Mouse (Mus musculus) ovary, postnatal 36 days (tissue): ENCODE measurements at regions not wholly inside any gene's neighbourhood (a gene's known extent, or its start where the extent isn't known, plus 50 kb on each side); places are given as distances from the start of the nearest gene placed in this dataset.

ENCODE experiments used
- DNase-seq: peaks from one replicate; pipeline ENCODE4 v3.0.0; 2022; ENCODE audit warnings: low spot score, mixed read lengths

DNA sequence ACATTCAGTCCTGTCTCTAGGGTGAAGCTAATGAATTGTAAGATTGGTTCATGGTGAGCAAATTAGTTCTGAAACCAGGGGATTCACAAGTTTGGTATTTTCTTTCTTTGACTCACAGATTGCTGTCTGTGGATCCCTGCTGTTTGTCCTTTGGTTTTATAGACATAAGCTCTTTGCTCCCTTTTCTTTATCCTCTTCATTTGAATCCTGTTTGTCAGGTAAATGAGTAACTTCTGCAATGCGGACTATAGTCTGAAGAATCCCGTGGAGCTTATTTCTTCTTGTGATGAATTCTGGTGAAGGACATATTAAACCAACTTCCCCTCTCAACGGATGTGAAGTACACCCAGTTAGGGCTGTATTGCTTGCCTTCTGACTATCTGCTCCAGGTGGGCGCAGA, 69.6 kb upstream of the Fndc3a start:
- no peak for DNase-seq

DNA sequence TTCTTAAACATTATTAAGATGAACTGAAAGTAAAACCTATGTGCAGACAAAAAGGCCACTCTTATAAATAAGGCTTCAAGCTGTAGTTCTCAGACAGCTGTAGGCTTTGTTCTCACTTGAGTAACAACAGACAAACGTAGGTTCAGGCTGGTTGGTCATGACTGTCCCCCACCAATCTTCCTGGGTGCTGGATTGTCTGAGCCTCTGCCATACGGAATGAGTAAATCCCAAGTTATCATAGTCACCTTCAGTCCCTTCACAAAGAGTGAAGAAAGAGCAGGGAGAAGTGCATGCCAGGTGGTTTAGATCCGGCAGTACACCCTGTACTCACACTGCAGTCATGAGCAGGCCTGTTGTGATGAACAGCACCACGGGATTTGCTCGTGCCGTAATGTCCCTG, 69.0 kb upstream of the Fndc3a start:
- DNase-seq, result no peak

DNA sequence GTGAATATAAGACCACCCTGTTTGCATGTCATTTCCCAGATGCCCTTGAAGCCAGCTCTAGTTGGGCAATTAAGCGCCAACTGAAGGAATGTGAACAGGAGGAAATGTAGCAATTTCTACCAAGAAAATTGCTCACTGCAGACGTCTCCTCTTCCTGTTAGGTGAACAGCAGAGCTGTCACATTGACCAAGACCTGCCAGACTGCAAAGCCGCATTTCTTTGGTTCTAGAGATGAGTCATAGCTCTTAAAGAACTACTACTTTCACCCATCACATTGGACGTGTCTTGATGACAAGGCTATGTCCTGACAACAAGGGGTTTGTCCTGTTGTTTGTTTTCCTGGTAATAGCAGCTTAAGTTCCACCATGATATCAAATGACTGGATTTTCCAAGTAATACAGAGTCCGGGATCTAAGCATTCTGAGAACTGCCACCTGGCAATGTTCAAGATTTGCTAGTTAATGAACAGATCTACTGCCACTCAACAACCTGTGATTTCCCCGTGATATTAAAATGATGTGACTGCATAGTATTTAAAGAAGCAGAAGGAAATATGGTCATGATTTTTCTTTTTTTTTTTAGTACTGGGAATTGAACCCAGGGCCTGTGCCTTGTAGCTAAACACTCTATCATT, 68.2 kb upstream of the Fndc3a start:
- DNase-seq, result no peak

DNA sequence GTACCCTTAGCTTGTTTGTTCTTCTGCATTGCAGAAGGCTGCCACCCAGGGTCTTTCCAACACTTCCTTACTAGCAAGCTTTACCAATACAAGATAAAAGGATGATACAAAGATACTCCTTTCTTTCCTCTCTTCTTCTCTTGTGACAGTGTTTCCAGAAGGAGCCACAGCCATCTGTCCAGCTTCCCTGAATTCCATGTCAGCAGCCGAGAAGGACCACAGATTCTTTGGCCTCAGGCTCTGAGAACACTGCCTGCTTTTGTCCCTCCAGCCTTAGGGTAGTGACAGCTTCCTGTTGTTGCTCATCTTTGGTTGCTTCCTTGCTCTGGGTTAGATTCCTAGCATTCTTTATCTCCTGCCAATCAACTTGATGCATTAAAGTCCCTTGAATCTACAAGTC, 60.4 kb upstream of the Fndc3a start:
- DNase-seq, result no peak

GRCm38 (mm10) chr14:72760123-72760522, 50.3 kb upstream of the Fndc3a start:
- DNase-seq, result no peak
